Mouse (Mus musculus) liver, embryonic 16.5 days (tissue): ENCODE measurements at regions not wholly inside any gene's neighbourhood (a gene's known extent, or its start where the extent isn't known, plus 50 kb on each side); places are given as distances from the start of the nearest gene placed in this dataset.

Experiments
- ATAC-seq: fragments of 200-750 bp; cut with Nextera tagmentation; 2 replicates; pipeline ENCODE4 v1.8.0; 2017; ENCODE audit warnings: low read depth, mild to moderate bottlenecking, moderate number of reproducible peaks, moderate library complexity
- H3K27ac ChIP-seq: fragments of 300-500 bp; sonication (generic); 2 replicates; pipeline ENCODE4 v1.5.1; 2014; ENCODE audit warnings: mild to moderate bottlenecking, low read length
- H3K27me3 ChIP-seq: fragments of 300-500 bp; sonication (generic); 2 replicates; pipeline ENCODE4 v1.6.1; 2014; ENCODE audit warnings: low read depth, low read length, mixed read lengths; ENCODE audit not compliant: control insufficient read depth, insufficient read depth
- H3K36me3 ChIP-seq: fragments of 300-500 bp; sonication (generic); 2 replicates; pipeline ENCODE4 v1.6.1; 2014; ENCODE audit warnings: mild to moderate bottlenecking; ENCODE audit not compliant: control insufficient read depth, insufficient read depth
- H3K4me1 ChIP-seq: fragments of 300-500 bp; sonication (generic); 2 replicates; pipeline ENCODE4 v1.6.1; 2014; ENCODE audit warnings: low read depth, low read length, mixed read lengths; ENCODE audit not compliant: control insufficient read depth
- H3K4me2 ChIP-seq: fragments of 300-500 bp; sonication (generic); 2 replicates; pipeline ENCODE4 v1.6.1; 2014; ENCODE audit warnings: low read depth, low read length, mixed read lengths
- H3K4me3 ChIP-seq: fragments of 300-500 bp; sonication (generic); 2 replicates; pipeline ENCODE4 v1.5.1; 2014; ENCODE audit warnings: low read depth, mild to moderate bottlenecking, low read length
- H3K9ac ChIP-seq: fragments of 300-500 bp; sonication (generic); 2 replicates; pipeline ENCODE4 v1.6.1; 2014; ENCODE audit warnings: low read depth, low read length
- H3K9me3 ChIP-seq: fragments of 300-500 bp; sonication (generic); replicated peaks from 2 replicates; pipeline ENCODE4 v1.6.1; 2016; ENCODE audit warnings: low read length; ENCODE audit not compliant: control insufficient read depth
- WGBS: fragments of 180-500 bp; shearing (Covaris S2); extraction: QIAGEN DNeasy Blood & Tissue Kit; methylation state at CpG from one replicate; pipeline ENCODE4 v1.1.7; 2014; ENCODE audit not compliant: insufficient replicate concordance; 5-methylcytosine and 5-hydroxymethylcytosine counted together

DNA sequence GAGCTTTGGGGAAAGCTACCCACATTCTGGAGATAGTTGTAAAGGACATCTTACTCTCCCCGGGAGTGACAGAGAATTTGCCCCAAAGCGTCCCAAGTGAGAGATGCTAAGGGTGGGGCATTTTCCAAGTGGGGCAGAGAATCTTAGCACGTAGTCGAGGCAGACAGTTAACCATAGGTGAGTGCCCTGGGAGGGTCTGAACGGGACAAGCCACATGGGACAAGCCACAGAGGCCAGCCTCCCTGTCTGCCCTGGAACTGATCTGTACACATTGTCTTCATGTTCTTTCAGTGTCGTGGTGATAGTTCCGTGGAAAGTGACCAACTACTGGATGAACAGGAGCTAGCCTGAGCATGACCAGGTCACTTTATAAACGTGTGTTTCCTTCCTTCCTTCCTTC is 116.6 kb downstream of the Sec23ip start:
- Histone ChIP-seq H3K4me2 (no peak overlapping the region), H3K9ac (no peak overlapping the region), H3K27me3 (no peaks in the 10 kb centered on the region), H3K4me1 (no peaks in the 10 kb centered on the region), H3K27ac (no peak overlapping the region), H3K4me3 (no peak overlapping the region), H3K9me3 (no peaks in the 10 kb centered on the region), H3K36me3 (no peaks in the 10 kb centered on the region)
- WGBS: 68% methylated on average over 8 of the region's 8 CpGs
- no peak for ATAC-seq

DNA sequence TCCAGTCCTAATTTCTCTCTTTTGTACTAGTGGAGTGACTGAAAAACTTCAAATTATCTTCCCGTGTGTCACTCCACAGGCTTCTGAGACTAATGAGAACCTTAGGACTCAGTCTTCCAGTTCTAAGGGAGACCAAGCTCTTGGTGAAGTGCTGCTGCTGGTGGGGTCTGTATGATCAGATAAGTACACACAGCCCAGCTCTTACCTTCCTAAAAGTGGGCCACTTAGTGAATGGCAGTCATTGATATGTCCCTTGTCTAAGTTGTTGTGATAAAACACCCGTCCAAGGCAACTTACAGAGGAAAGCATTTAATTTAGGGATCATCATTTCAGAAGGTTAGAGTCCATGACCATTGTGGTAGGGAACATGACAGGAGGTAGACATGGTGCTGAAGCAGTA is 124.1 kb downstream of the Sec23ip start:
- Histone ChIP-seq H3K4me1 (no peaks in the 10 kb centered on the region), H3K27ac (no peak overlapping the region), H3K36me3 (no peaks in the 10 kb centered on the region), H3K27me3 (no peaks in the 10 kb centered on the region), H3K9me3 (no peaks in the 10 kb centered on the region), H3K4me3 (no peak overlapping the region), H3K9ac (no peak overlapping the region), H3K4me2 (no peak overlapping the region)
- no peak for ATAC-seq
- 49% methylated on average over 2 of the region's 2 CpGs for WGBS

DNA sequence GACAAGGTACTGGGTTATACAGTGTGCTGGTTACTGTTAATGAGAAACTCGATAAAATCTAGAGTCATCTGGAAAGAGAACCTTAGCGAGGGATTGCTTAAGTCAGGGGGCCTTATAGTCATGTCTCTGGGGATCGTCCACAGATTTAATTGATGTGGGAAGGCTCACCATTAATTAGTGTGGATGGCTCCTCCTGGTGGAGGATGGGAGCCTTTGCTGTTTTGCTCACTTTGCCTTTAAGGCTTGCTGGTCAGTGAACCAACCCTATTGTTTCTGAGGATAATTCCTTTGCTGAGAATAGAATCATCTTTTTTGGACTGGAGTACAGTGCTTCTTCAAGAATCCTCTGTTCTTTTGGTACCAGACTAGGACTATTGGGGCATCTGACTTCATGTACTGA is 139.3 kb downstream of the Sec23ip start:
- ATAC-seq: no peak
- Histone ChIP-seq H3K9ac (no peak overlapping the region), H3K4me2 (no peak overlapping the region), H3K36me3 (no peaks in the 10 kb centered on the region), H3K27ac (no peak overlapping the region), H3K4me3 (no peak overlapping the region), H3K4me1 (no peaks in the 10 kb centered on the region), H3K9me3 (no peaks in the 10 kb centered on the region), H3K27me3 (no peaks in the 10 kb centered on the region)
- 49% methylated on average over 3 of the region's 3 CpGs for WGBS

DNA sequence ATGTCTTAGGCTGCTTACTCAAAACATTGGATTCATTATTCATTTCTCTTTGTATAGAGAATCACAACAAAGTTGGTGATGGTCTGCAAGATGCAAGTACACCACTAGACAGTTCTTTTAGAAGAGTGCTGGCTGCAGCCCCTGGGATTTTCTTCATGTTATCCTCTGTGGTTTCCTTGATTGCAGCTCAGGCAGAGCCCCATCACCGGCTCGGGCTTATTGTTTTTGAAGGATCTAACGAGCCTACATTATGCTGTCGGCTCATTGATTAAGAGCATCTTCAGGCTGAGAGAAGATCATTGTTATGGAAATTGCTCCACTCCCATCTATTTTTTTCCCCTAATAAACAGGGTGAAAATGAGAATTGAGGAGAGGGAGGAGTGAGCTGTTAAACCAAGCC is 140.8 kb downstream of the Sec23ip start:
- no peak overlapping the region for H3K4me2 ChIP-seq
- H3K9me3 ChIP-seq: no peaks in the 10 kb centered on the region
- no peak overlapping the region for H3K9ac ChIP-seq
- ATAC-seq: no peak
- H3K27me3 ChIP-seq: no peaks in the 10 kb centered on the region
- WGBS: 56% methylated on average over 4 of the region's 4 CpGs
- H3K36me3 ChIP-seq: no peaks in the 10 kb centered on the region
- no peaks in the 10 kb centered on the region for H3K4me1 ChIP-seq
- no peak overlapping the region for H3K4me3 ChIP-seq
- no peak overlapping the region for H3K27ac ChIP-seq

DNA sequence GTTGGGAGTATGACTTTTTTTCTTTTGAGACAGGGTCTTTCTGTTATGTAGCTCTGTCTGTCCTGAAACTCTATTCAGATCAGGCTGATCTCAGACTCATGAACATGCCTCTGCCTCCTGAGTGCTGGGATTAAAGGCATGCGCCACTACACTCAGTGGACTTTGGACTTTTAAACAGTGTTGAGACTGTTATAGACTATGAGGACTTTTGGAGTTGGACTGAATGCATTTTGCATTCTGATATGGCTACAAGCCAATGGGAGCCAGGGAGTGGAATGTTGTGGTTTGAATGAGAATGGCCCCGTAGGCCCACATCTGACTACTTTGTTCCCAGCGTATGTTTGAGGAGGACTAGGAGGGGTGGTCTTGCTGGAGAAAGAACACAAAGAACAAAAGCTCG is 165.4 kb downstream of the Sec23ip start:
- Histone ChIP-seq H3K4me3 (no peak overlapping the region), H3K9ac (no peak overlapping the region), H3K9me3 (no peaks in the 10 kb centered on the region), H3K4me1 (no peaks in the 10 kb centered on the region), H3K4me2 (no peak overlapping the region), H3K36me3 (no peaks in the 10 kb centered on the region), H3K27ac (no peak overlapping the region), H3K27me3 (no peaks in the 10 kb centered on the region)
- ATAC-seq: no peak
- 66% methylated on average over 4 of the region's 4 CpGs for WGBS

DNA sequence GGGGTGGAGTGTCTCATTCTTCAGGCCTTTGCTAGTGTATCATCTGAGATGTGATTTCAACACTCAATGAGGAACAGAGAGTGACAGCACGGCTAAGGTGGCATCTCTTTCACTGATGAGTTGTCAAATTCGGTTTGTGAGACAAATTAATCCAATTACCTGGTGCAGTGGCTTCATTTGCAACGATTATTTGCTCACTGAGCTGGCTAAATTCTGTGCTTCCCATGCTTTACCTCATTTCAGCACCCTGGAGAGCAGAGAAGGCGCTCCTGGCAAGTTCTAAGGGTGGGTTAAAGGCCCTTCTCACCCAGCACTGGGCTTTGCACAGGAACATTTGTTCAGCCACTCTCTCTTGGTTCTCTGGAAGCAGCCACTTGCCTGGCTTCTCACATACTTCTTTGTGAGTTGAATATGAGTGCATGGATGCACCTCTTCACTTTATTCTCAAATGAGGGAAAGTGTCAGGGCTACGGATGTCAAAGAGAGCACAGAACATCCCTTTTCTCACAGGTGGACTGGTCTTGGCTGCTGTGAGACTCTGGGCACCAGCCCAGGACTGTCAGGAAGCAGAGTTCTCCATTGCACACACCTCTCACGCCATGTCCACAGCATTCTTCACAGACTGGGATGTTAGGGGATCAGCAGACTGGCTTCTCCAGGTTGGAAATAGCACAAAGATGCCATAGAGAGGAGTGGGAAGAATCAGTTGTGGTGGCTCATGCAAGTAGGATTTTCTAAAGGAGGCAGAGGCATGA is 193.4 kb downstream of the Sec23ip start:
- no peaks in the 10 kb centered on the region for H3K9me3 ChIP-seq
- H3K27ac ChIP-seq: no peak overlapping the region
- H3K4me3 ChIP-seq: no peak overlapping the region
- no peak overlapping the region for H3K9ac ChIP-seq
- no peak overlapping the region for H3K4me2 ChIP-seq
- no peaks in the 10 kb centered on the region for H3K27me3 ChIP-seq
- ATAC-seq: no peak
- WGBS: 24% methylated on average over 6 of the region's 6 CpGs
- no peaks in the 10 kb centered on the region for H3K36me3 ChIP-seq
- H3K4me1 ChIP-seq: no peaks in the 10 kb centered on the region

DNA sequence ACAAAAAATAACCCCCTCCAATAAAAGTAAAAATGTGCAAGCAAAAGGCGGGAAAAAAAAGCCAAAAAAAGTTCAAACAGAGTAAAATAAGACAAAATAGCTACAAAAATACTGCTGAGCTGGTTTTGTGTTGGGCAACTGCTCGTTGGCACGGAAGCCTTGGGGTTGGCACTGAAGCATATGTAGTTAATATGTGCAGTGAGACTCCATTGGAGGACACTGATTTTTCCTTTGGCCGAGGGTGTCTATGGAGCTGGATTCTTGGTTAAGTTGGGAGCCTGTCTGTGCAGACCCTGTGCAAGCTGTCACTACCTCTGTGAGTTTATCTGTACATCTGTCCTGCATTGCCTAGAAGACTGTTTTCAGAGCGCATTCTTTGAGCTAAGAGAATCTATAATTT is 215.8 kb downstream of the Sec23ip start:
- Histone ChIP-seq H3K36me3 (no peaks in the 10 kb centered on the region), H3K4me3 (no peak overlapping the region), H3K4me1 (no peaks in the 10 kb centered on the region), H3K9me3 (no peaks in the 10 kb centered on the region), H3K4me2 (no peak overlapping the region), H3K9ac (no peak overlapping the region), H3K27me3 (no peaks in the 10 kb centered on the region), H3K27ac (no peak overlapping the region)
- WGBS: 59% methylated on average over 5 of the region's 5 CpGs
- ATAC-seq: no peak

DNA sequence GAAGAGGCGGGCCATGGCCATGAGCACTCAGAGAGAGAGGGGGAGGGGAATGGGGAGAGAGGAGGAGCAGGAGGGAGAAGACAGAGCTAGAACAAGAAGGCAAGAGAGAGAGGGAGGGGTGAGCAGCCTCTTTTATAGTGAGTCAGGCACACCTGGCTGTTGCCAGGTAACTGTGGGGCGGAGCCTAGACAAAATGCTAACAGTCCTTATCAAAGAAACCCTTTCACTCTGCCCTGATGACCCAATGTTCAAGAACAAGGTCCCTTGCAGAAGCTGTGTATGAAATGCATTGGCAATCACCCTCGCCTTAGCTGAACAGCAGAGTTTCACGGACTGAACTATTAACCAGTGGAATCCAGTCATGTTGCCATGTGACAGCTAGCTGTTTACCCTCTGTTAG is 235.2 kb downstream of the Sec23ip start:
- Histone ChIP-seq H3K9me3 (no peaks in the 10 kb centered on the region), H3K4me1 (no peaks in the 10 kb centered on the region), H3K9ac (no peak overlapping the region), H3K4me2 (no peak overlapping the region), H3K4me3 (no peak overlapping the region), H3K27ac (no peak overlapping the region), H3K27me3 (no peaks in the 10 kb centered on the region), H3K36me3 (no peaks in the 10 kb centered on the region)
- ATAC-seq: no peak
- WGBS: 58% methylated on average over 4 of the region's 4 CpGs

DNA sequence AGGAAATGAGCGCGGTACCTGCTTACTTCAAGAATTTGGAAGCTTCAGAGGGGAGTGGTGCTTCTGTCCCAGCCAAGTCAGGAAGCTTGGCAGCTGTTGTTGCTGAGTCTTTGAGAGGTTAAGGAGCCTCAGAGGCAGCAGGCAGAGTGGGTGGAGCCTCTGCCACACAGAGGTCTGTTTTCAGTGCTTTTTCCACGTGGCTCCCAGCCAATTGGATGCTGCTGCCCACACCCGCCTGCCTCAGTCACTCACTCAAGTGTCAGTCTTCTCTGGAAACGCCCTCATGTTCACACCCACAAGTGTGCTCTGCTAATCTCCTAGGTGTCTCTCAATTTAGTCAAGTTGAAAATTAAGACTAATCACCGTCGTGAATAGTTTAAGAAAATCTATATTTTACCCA is 236.1 kb downstream of the Sec23ip start:
- no peak for ATAC-seq
- no peak overlapping the region for H3K4me3 ChIP-seq
- no peaks in the 10 kb centered on the region for H3K4me1 ChIP-seq
- H3K9ac ChIP-seq: no peak overlapping the region
- no peak overlapping the region for H3K4me2 ChIP-seq
- no peaks in the 10 kb centered on the region for H3K27me3 ChIP-seq
- no peaks in the 10 kb centered on the region for H3K9me3 ChIP-seq
- H3K27ac ChIP-seq: no peak overlapping the region
- H3K36me3 ChIP-seq: no peaks in the 10 kb centered on the region
- WGBS: 48% methylated on average over 7 of the region's 7 CpGs
